Comparison of ENCODE assay signal across 14 mouse cellular contexts in the genomic region with DNA sequence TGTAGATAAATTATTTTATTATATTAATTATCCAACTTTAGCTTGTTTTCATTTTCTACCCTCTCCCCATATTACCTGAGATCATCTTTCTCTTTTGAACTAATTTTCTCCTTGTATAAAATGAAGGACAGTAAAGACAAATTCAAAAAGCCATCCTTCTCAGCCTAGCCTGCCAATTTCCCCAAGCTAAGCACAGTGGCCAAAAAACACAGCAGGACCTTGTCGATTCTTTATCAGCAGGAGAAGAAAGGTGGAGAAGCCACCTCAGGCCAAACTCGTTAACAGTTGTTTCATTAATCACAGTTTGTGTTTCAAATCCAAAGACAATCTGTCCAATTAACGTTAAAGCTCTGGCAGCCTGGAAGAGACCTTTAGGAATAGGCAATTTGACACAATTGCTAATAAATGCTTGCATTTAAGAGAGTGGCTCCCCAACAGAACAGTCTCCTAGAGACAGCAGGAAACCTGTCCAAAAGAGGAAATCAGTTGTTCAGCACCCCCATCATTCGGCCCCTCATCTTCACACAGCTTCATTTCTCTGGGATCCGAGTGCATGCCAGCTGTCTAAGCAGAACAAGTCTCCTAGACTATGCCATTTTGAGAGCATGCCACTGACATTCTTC.
DNase-seq lines count a peak whose midpoint lies in the region; ATAC-seq and TF ChIP-seq lines count a peak whose summit lies in the region.
"Had no signal": no experiment of that assay in that cellular context is flagged by ENCODE, and none has a peak within 500 bp of the region (broad histone marks: within the 10 kb centered on the region; RNA-seq: fewer than 3 reads in every experiment).

No protein-coding gene starts in this region.

- H3K4me3 ChIP-seq in cerebellum, adult 2 months (replicated peaks; ENCODE audit: insufficient read depth, low read depth, low read length): no peak overlapping the region
- H3K4me3 ChIP-seq in forebrain, embryonic 16.5 days (replicated peaks; ENCODE audit: low read length): no peak overlapping the region
- H3K4me3 ChIP-seq: embryonic facial prominence, embryonic 12.5 days; limb, embryonic 15.5 days had no signal

- ATAC-seq in forebrain, embryonic 16.5 days: peak; percentile 83

- H3K36me3 ChIP-seq in forebrain, embryonic 16.5 days (ENCODE audit: control insufficient read depth, insufficient read depth): no peaks in the 10 kb centered on the region
- H3K36me3 ChIP-seq: embryonic facial prominence, embryonic 12.5 days; G1E; limb, embryonic 15.5 days had no signal

- H3K4me2 ChIP-seq in forebrain, embryonic 16.5 days (ENCODE audit: low read length): no peak overlapping the region
- H3K4me2 ChIP-seq: embryonic facial prominence, embryonic 12.5 days; limb, embryonic 15.5 days had no signal

- intact Hi-C loops in left cerebral cortex, postnatal 4 days (cut with DNase I): no loop called here

- no peaks in the 10 kb centered on the region for H3K9me3 ChIP-seq in forebrain, embryonic 16.5 days (ENCODE audit: control insufficient read depth, low read length)
- H3K9me3 ChIP-seq: embryonic facial prominence, embryonic 12.5 days; G1E; limb, embryonic 15.5 days had no signal

- 7% methylated on average over 5 of the region's 5 CpGs for WGBS in cerebellum, adult 2 months
- 12% methylated on average over 5 of the region's 5 CpGs for WGBS in forebrain, embryonic 16.5 days

- H3K27me3 ChIP-seq in cerebellum, adult 2 months (ENCODE audit: control insufficient read depth, insufficient read depth, low read length): no peaks in the 10 kb centered on the region
- no peaks in the 10 kb centered on the region for H3K27me3 ChIP-seq in forebrain, embryonic 16.5 days (replicated peaks; ENCODE audit: control insufficient read depth, insufficient read depth, low read length)
- H3K27me3 ChIP-seq: embryonic facial prominence, embryonic 12.5 days; limb, embryonic 15.5 days had no signal

- H3K4me1 ChIP-seq in cerebellum, adult 2 months (ENCODE audit: control insufficient read depth, insufficient read depth, low read length): no peaks in the 10 kb centered on the region
- peaks cover 6% of the 10 kb centered on the region for H3K4me1 ChIP-seq in forebrain, embryonic 16.5 days (replicated peaks; ENCODE audit: control insufficient read depth, insufficient read depth, low read length)
- H3K4me1 ChIP-seq: embryonic facial prominence, embryonic 12.5 days; limb, embryonic 15.5 days had no signal

- DNase-seq in left cerebral cortex, postnatal 4 days: peak; percentile 14
- DNase-seq in left cerebral cortex, adult 9 months (ENCODE audit: low spot score in 2 of 2): no peak
- peak; percentile 4 for DNase-seq in brain, embryonic 18.5 days (ENCODE audit: low read depth, low spot score)
- peak; percentile 14 to 43 for DNase-seq in cerebellum, adult 2 months
- DNase-seq in frontal cortex, postnatal 10 days (ENCODE audit: low spot score in 2 of 2): no peak
- DNase-seq in heart, postnatal 4 days: no peak
- DNase-seq: kidney, postnatal 4 days; lung, postnatal 36 days; right cerebral cortex, postnatal 25 days; thymus, postnatal 36 days had no signal

- TF ChIP-seq CTCF in cerebellum, adult 2 months (IDR thresholded peaks at IDR 0.05; ENCODE audit: borderline replicate concordance, insufficient read depth, low read depth, low read length): no peak

- no peak overlapping the region for H3K9ac ChIP-seq in forebrain, embryonic 16.5 days (replicated peaks; ENCODE audit: low read depth, low read length)
- H3K9ac ChIP-seq: embryonic facial prominence, embryonic 12.5 days; limb, embryonic 15.5 days had no signal

- no peak for TF ChIP-seq POLR2A in cerebellum, adult 2 months (IDR thresholded peaks at IDR 0.05; ENCODE audit: borderline replicate concordance, insufficient read depth, low read length)

- H3K27ac ChIP-seq in cerebellum, adult 2 months (ENCODE audit: insufficient read depth, low read length): no peak overlapping the region
- H3K27ac ChIP-seq in forebrain, embryonic 16.5 days (ENCODE audit: low read length): no peak overlapping the region
- H3K27ac ChIP-seq: embryonic facial prominence, embryonic 12.5 days; limb, embryonic 15.5 days had no signal

Comparison
In these comparisons a context has a peak if more than half of its experiments do, and no peak if none do; other contexts are left out.
1. DNase-seq: peak in left cerebral cortex, postnatal 4 days (single experiment), brain, embryonic 18.5 days (single experiment) and cerebellum, adult 2 months (2 of 2); none in left cerebral cortex, adult 9 months (0 of 2), frontal cortex, postnatal 10 days (0 of 2) and heart, postnatal 4 days (single experiment).